In genomic region chr1:166152034-166152433, GRCm38 (mm10) we compare ENCODE assay signal across 39 mouse cellular contexts. TPM values are rescaled to one million over a fixed set of nuclear protein-coding genes. Genes with fewer than 3 reads are reported as not detected.
"Had no signal": no experiment of that assay in that cellular context is flagged by ENCODE, and none has a peak within 500 bp of the region (broad histone marks: within the 10 kb centered on the region; RNA-seq: fewer than 3 reads in every experiment).

No protein-coding gene starts in this region.

- H3K36me3 ChIP-seq: heart, embryonic 10.5 days; heart, embryonic 12.5 days; hindbrain, embryonic 10.5 days; hindbrain, embryonic 12.5 days; intestine, embryonic 15.5 days; kidney, embryonic 15.5 days; limb, embryonic 13.5 days; limb, embryonic 15.5 days; liver, embryonic 12.5 days had no signal

- DNase-seq: gastrocnemius, adult 2 months; gastrocnemius, postnatal 10 days; gastrocnemius, postnatal 25 days; heart, adult 18-20 months; heart, postnatal 10 days; heart, postnatal 4 days; kidney, adult 2 months; kidney, adult 9 months; kidney, postnatal 14 days; kidney, postnatal 36 days; layer of hippocampus, adult 9-11 months; layer of hippocampus, postnatal 36 days; left cerebral cortex, postnatal 4 days had no signal

- ATAC-seq: hindbrain, embryonic 16.5 days; inflammation-experienced regulatory T-cells, adult 6 months; intestine, embryonic 15.5 days; intestine, postnatal 0 days; liver, embryonic 12.5 days had no signal

- H3K27ac ChIP-seq: gastrocnemius, adult 2 months; heart, embryonic 10.5 days; hindbrain, embryonic 10.5 days; hindbrain, embryonic 12.5 days; hindbrain, embryonic 14.5 days; intestine, embryonic 15.5 days; kidney, embryonic 15.5 days; kidney, postnatal 0 days; limb, embryonic 13.5 days; limb, embryonic 15.5 days; liver, embryonic 12.5 days; liver, embryonic 14.5 days had no signal

- H3K9ac ChIP-seq: heart, embryonic 12.5 days; hindbrain, embryonic 12.5 days; hindbrain, embryonic 14.5 days; intestine, embryonic 15.5 days; kidney, embryonic 15.5 days; limb, embryonic 13.5 days; limb, embryonic 15.5 days; liver, embryonic 12.5 days; liver, embryonic 14.5 days had no signal

- H3K9me3 ChIP-seq: heart, embryonic 10.5 days; heart, embryonic 12.5 days; hindbrain, embryonic 10.5 days; hindbrain, embryonic 12.5 days; intestine, embryonic 15.5 days; kidney, embryonic 15.5 days; limb, embryonic 13.5 days; limb, embryonic 15.5 days; liver, embryonic 12.5 days had no signal

- H3K4me1 ChIP-seq: hindbrain, embryonic 10.5 days; hindbrain, embryonic 12.5 days had no signal

- H3K4me3 ChIP-seq: gastrocnemius, adult 2 months; heart, embryonic 10.5 days; heart, embryonic 12.5 days; hindbrain, embryonic 10.5 days; hindbrain, embryonic 12.5 days; intestine, embryonic 15.5 days; kidney, embryonic 15.5 days; limb, embryonic 13.5 days; limb, embryonic 15.5 days; liver, embryonic 12.5 days had no signal

RNA-seq across cellular contexts. Expression of gene Gpa33, which starts 22.0 kb away (rescaled TPM):
- total RNA-seq: gastrocnemius, adult 2 months; gastrocnemius, postnatal 10 days; gastrocnemius, postnatal 25 days; gastrocnemius, postnatal 4 days; granulocyte monocyte progenitor cell, adult 5-6 weeks; heart, adult 18-20 months; heart, adult 8-10 months; heart, postnatal 10 days; heart, postnatal 25 days; heart, postnatal 4 days; layer of hippocampus, adult 18-20 months; layer of hippocampus, postnatal 14 days; layer of hippocampus, postnatal 36 days; left cerebral cortex, adult 18-20 months; left cerebral cortex, adult 8-10 months; left cerebral cortex, postnatal 10 days; left cerebral cortex, postnatal 25 days; left cerebral cortex, postnatal 4 days; liver, adult 2 months had no signal

RNA-seq across cellular contexts. Expression of gene Dusp27, which starts 24.3 kb away (rescaled TPM):
- total RNA-seq: granulocyte monocyte progenitor cell, adult 5-6 weeks; layer of hippocampus, postnatal 36 days; liver, adult 2 months had no signal
